8 mouse cellular contexts compared by ENCODE assay signal in genomic region chr14:54426003-54426688, GRCm38 (mm10). TPM values are rescaled to one million over a fixed set of nuclear protein-coding genes. Genes with fewer than 3 reads are reported as not detected.
DNase-seq lines count a peak whose midpoint lies in the region; ATAC-seq and TF ChIP-seq lines count a peak whose summit lies in the region.

No protein-coding gene starts in this region.

- TF ChIP-seq CTCF in embryonic fibroblast, embryonic 13.5 days (IDR thresholded peaks at IDR 0.05; ENCODE audit: borderline replicate concordance, insufficient read depth, low read length): no peak
- TF ChIP-seq CTCF in small intestine, adult 2 months (IDR thresholded peaks at IDR 0.05; ENCODE audit: extremely low read depth, insufficient read length, insufficient replicate concordance, low read depth, low read length): no peak

- 29% methylated on average over 14 of the region's 14 CpGs for WGBS in lung, embryonic 16.5 days
- 34% methylated on average over 14 of the region's 14 CpGs for WGBS in limb, embryonic 12.5 days
- WGBS in small intestine, adult 2 months: 29% methylated on average over 14 of the region's 14 CpGs

- no peak for DNase-seq in lung, postnatal 36 days
- DNase-seq in layer of hippocampus, postnatal 14 days (ENCODE audit: low spot score in 2 of 2): no peak
- no peak for DNase-seq in embryo, embryonic 11 days
- DNase-seq in spleen, postnatal 10 days (ENCODE audit: low spot score in 2 of 2): no peak

- no peaks in the 10 kb centered on the region for H3K36me3 ChIP-seq in lung, embryonic 16.5 days (ENCODE audit: control insufficient read depth, insufficient read depth, low read length)
- peaks cover 18% of the 10 kb centered on the region for H3K36me3 ChIP-seq in limb, embryonic 12.5 days
- peaks cover 5% of the 10 kb centered on the region; the same call in 1 of the 2 replicates for H3K36me3 ChIP-seq in small intestine, adult 2 months (ENCODE audit: control insufficient read depth, insufficient read depth, low read length)

- H3K4me1 ChIP-seq in lung, embryonic 16.5 days (replicated peaks; ENCODE audit: control insufficient read depth, insufficient read depth, low read length): peaks cover 37% of the 10 kb centered on the region
- peaks cover 16% of the 10 kb centered on the region for H3K4me1 ChIP-seq in embryonic fibroblast, embryonic 13.5 days (ENCODE audit: control insufficient read depth, insufficient read depth, low read length)
- peaks cover 21% of the 10 kb centered on the region for H3K4me1 ChIP-seq in limb, embryonic 12.5 days (replicated peaks)
- H3K4me1 ChIP-seq in small intestine, adult 2 months (ENCODE audit: control insufficient read depth, insufficient read depth, insufficient read length, low read length): peaks cover 3% of the 10 kb centered on the region; the same call in 1 of the 2 replicates

- TF ChIP-seq POLR2A in embryonic fibroblast, embryonic 13.5 days (IDR thresholded peaks at IDR 0.05; ENCODE audit: low read depth, low read length): no peak; the same call in 1 of the 2 replicates
- TF ChIP-seq POLR2A in small intestine, adult 2 months (IDR thresholded peaks at IDR 0.05; ENCODE audit: low read depth, low read length): no peak

- no peaks in the 10 kb centered on the region for H3K27me3 ChIP-seq in lung, embryonic 16.5 days (ENCODE audit: control insufficient read depth, insufficient read depth, low read depth, low read length)
- no peaks in the 10 kb centered on the region for H3K27me3 ChIP-seq in limb, embryonic 12.5 days
- no peaks in the 10 kb centered on the region for H3K27me3 ChIP-seq in small intestine, adult 2 months (ENCODE audit: control insufficient read depth, insufficient read depth, low read length)

- peak overlapping the region; percentile 92 for H3K27ac ChIP-seq in lung, embryonic 16.5 days (ENCODE audit: low read length)
- H3K27ac ChIP-seq in embryonic fibroblast, embryonic 13.5 days (ENCODE audit: insufficient read depth, low read length): peak overlapping the region; percentile 94
- H3K27ac ChIP-seq in limb, embryonic 12.5 days: peak overlapping the region; percentile 91
- peak overlapping the region; percentile 85 for H3K27ac ChIP-seq in small intestine, adult 2 months (ENCODE audit: insufficient read depth, low read depth, low read length)

- H3K4me3 ChIP-seq in lung, embryonic 16.5 days (ENCODE audit: low read length): peak overlapping the region; percentile 79
- peak overlapping the region; percentile 87 for H3K4me3 ChIP-seq in embryonic fibroblast, embryonic 13.5 days (ENCODE audit: insufficient read depth, low read length)
- peak overlapping the region; percentile 86 for H3K4me3 ChIP-seq in limb, embryonic 12.5 days (replicated peaks)
- H3K4me3 ChIP-seq in small intestine, adult 2 months (ENCODE audit: low read depth, low read length): peak overlapping the region; percentile 71

- H3K9me3 ChIP-seq in lung, embryonic 16.5 days (ENCODE audit: control insufficient read depth, low read length): no peaks in the 10 kb centered on the region
- H3K9me3 ChIP-seq in limb, embryonic 12.5 days: 0 out of 2 replicates have a peak, but pooled peaks cover 4% of the 10 kb centered on the region

- H3K4me2 ChIP-seq in lung, embryonic 16.5 days (ENCODE audit: low read depth, low read length): peak overlapping the region; percentile 64
- H3K4me2 ChIP-seq in limb, embryonic 12.5 days: peak overlapping the region; percentile 66

- peak overlapping the region; percentile 84 for H3K9ac ChIP-seq in lung, embryonic 16.5 days (ENCODE audit: low read length)
- peak overlapping the region; percentile 81 for H3K9ac ChIP-seq in limb, embryonic 12.5 days (replicated peaks)

- peak; percentile 29; the same call in 1 of the 2 replicates for ATAC-seq in lung, embryonic 16.5 days (ENCODE audit: low read depth)
- ATAC-seq in limb, embryonic 12.5 days (ENCODE audit: insufficient number of reproducible peaks, insufficient read depth, low FRiP score, low TSS enrichment, low read depth): no peak

RNA-seq across cellular contexts. Expression of gene Mrpl52, which starts 0.6 kb away (rescaled TPM):
- 258 and 287 TPM in 2 replicates for polyA plus RNA-seq in lung, embryonic 16.5 days (2015; fragmentation: Nextera tagmentation; extraction: Ambion mirVana)
- polyA plus RNA-seq in embryonic fibroblast, embryonic 13.5 days (2011; ENCODE audit: insufficient read length, low read depth, missing spikeins): 138 and 143 TPM in 2 replicates
- polyA plus RNA-seq in limb, embryonic 12.5 days (2016; fragmentation: Nextera tagmentation; extraction: Ambion mirVana): 259 and 277 TPM in 2 replicates
- 186 and 284 TPM in 2 replicates for polyA plus RNA-seq in small intestine, adult 2 months (2012; rRNA removed)
- total RNA-seq in layer of hippocampus, postnatal 14 days (2021): 10 to 100 TPM; 92.7 to 96.6 TPM

RNA-seq across cellular contexts. Expression of gene Mmp14, which starts 5.3 kb away (rescaled TPM):
- polyA plus RNA-seq in lung, embryonic 16.5 days (2015; fragmentation: Nextera tagmentation; extraction: Ambion mirVana): 176 and 183 TPM in 2 replicates
- polyA plus RNA-seq in embryonic fibroblast, embryonic 13.5 days (2011; ENCODE audit: insufficient read length, low read depth, missing spikeins): 618 and 779 TPM in 2 replicates
- 149 and 176 TPM in 2 replicates for polyA plus RNA-seq in limb, embryonic 12.5 days (2016; fragmentation: Nextera tagmentation; extraction: Ambion mirVana)
- 59.9 and 66.0 TPM in 2 replicates for polyA plus RNA-seq in small intestine, adult 2 months (2012; rRNA removed)
- total RNA-seq in layer of hippocampus, postnatal 14 days (2021): 10 to 100 TPM; 20.0 to 29.8 TPM

RNA-seq across cellular contexts. Expression of gene Slc7a7, which starts 8.6 kb away (rescaled TPM):
- 14.2 and 17.0 TPM in 2 replicates for polyA plus RNA-seq in lung, embryonic 16.5 days (2015; fragmentation: Nextera tagmentation; extraction: Ambion mirVana)
- 6.9 and 7.0 TPM in 2 replicates for polyA plus RNA-seq in embryonic fibroblast, embryonic 13.5 days (2011; ENCODE audit: insufficient read length, low read depth, missing spikeins)
- 3.3 and 5.1 TPM in 2 replicates for polyA plus RNA-seq in limb, embryonic 12.5 days (2016; fragmentation: Nextera tagmentation; extraction: Ambion mirVana)
- 110 and 341 TPM in 2 replicates for polyA plus RNA-seq in small intestine, adult 2 months (2012; rRNA removed)
- total RNA-seq in layer of hippocampus, postnatal 14 days (2021): 1 to 10 TPM; 2.4 to 2.5 TPM

RNA-seq across cellular contexts. Expression of gene Lrp10, which starts 37.8 kb away (rescaled TPM):
- polyA plus RNA-seq in lung, embryonic 16.5 days (2015; fragmentation: Nextera tagmentation; extraction: Ambion mirVana): 61.9 and 64.2 TPM in 2 replicates
- polyA plus RNA-seq in embryonic fibroblast, embryonic 13.5 days (2011; ENCODE audit: insufficient read length, low read depth, missing spikeins): 85.6 and 98.2 TPM in 2 replicates
- 28.3 and 28.7 TPM in 2 replicates for polyA plus RNA-seq in limb, embryonic 12.5 days (2016; fragmentation: Nextera tagmentation; extraction: Ambion mirVana)
- polyA plus RNA-seq in small intestine, adult 2 months (2012; rRNA removed): 139 and 303 TPM in 2 replicates
- 10 to 100 TPM; 40.3 to 45.1 TPM for total RNA-seq in layer of hippocampus, postnatal 14 days (2021)

RNA-seq across cellular contexts. Expression of gene Rem2, which starts 49.8 kb away (rescaled TPM):
- polyA plus RNA-seq in lung, embryonic 16.5 days (2015; fragmentation: Nextera tagmentation; extraction: Ambion mirVana): 19.6 and 22.4 TPM in 2 replicates
- polyA plus RNA-seq in embryonic fibroblast, embryonic 13.5 days (2011; ENCODE audit: insufficient read length, low read depth, missing spikeins): 0.94 TPM in 1 of 2 replicates, not detected in the other
- polyA plus RNA-seq in limb, embryonic 12.5 days (2016; fragmentation: Nextera tagmentation; extraction: Ambion mirVana): 4.3 and 5.0 TPM in 2 replicates
- 0.20 and 0.76 TPM in 2 replicates for polyA plus RNA-seq in small intestine, adult 2 months (2012; rRNA removed)
- total RNA-seq in layer of hippocampus, postnatal 14 days (2021): 10 to 100 TPM; 31.3 to 33.2 TPM
